Mouse (Mus musculus) forebrain, embryonic 16.5 days (tissue): Measurements from ENCODE around the gene Srp9. TPM values are rescaled to one million over a fixed set of nuclear protein-coding genes. Genes with fewer than 3 reads are reported as not detected.

ENCODE experiments used
- polyA plus RNA-seq: library from polyadenylated mRNA; unstranded; fragments of >200 nt; fragmentation: Nextera tagmentation; extraction: Ambion mirVana; gene quantifications from 2 replicates; pipeline ENCODE4 v1.2.1, GENCODE M21; 2015

Gene Srp9
- polyA plus RNA-seq, 1 experiment from 2014 or later, result 125 TPM

Other genes with a start within 250 kb of the Srp9 start
- 28.0 and 35.6 TPM in 2 replicates for gene Enah, start 104.7 kb upstream of the Srp9 start, polyA plus RNA-seq
- not detected in 2 replicates for gene Vmn1r1, start 39.7 kb downstream of the Srp9 start, polyA plus RNA-seq
- gene Degs1, start 158.1 kb downstream of the Srp9 start, polyA plus RNA-seq, result 62.7 and 72.0 TPM in 2 replicates
- 30.3 and 36.3 TPM in 2 replicates for gene Fbxo28, start 216.9 kb downstream of the Srp9 start, polyA plus RNA-seq